Mouse (Mus musculus): Measurements from ENCODE around the gene Scamp2. TPM values are rescaled to one million over a fixed set of nuclear protein-coding genes. Genes with fewer than 3 reads are reported as not detected.
A peak's percentile ranks its signal among the peaks of the same experiment; 100 is the strongest.

Scamp2 gene
- polyA plus RNA-seq, 1 experiment from 2014 or later = 54.2 TPM

DNA sequence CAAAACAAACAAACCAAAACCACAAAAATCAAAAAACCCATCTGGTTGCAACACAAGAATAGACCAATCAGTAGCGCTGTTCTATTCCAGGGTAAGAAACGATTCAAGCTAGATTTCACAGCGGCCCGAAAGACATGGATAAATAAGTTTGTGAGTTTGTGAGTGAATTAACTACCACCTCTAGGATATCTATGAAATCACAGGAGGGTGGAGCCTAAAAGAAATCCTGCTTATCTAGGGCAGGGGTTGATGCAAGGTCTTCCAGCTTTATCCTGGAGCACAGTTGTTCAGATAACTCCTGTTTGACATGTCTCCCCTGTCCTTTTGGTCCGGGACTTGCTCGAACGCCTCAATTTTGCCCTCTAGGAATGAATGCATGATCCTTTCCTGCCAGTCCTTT is 480 bp upstream of the Scamp2 start:
- 26% methylated on average over 7 of the region's 7 CpGs for WGBS
- peak overlapping the region; percentile 58; the same call in 1 of the 2 replicates for H3K27ac ChIP-seq (ENCODE audit: low read depth)

DNA sequence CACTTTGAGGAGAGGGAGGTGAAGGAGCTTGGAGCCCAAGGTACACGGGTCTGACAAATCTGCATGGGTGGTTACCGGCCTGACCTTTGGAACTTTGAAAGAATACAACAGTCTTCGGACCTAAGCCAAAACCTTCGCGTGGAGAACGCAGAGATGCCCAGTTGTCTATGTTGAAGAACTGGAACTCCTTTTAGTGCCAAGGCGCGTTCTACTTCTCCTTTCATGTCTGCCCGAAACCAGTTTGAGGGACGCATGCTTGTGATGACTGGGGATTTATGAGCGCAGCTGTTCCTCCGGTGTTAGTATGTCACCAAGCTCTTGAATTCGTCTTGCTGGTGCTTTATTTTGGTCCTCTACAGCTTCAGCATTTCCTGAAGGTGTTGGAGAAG is 962 bp downstream of the Scamp2 start:
- H3K27me3 ChIP-seq (ENCODE audit: insufficient read depth, low read length) = no peaks in the 10 kb centered on the region
- no peaks in the 10 kb centered on the region for H3K36me3 ChIP-seq (ENCODE audit: insufficient read depth)
- peak overlapping the region; percentile 63 for H3K4me3 ChIP-seq (ENCODE audit: low read depth, low read length)
- H3K4me2 ChIP-seq = peak overlapping the region; percentile 92
- H3K9ac ChIP-seq = peak overlapping the region; percentile 69; the same call in 1 of the 2 replicates
- ATAC-seq (ENCODE audit: insufficient read depth) = no peak
- peaks cover 7% of the 10 kb centered on the region for H3K4me1 ChIP-seq (ENCODE audit: insufficient read depth)
- WGBS = 76% methylated on average over 13 of the region's 13 CpGs
- no peak overlapping the region; the same call in 1 of the 2 replicates for H3K27ac ChIP-seq (ENCODE audit: low read depth)
- no peak for DNase-seq
- H3K9me3 ChIP-seq (ENCODE audit: low read depth, low read length) = no peaks in the 10 kb centered on the region
- TF ChIP-seq CTCF (IDR thresholded peaks at IDR 0.05; ENCODE audit: low read depth) = no peak

More for the DNA sequence above, 480 bp upstream of the Scamp2 start:
- no peak for TF ChIP-seq CTCF (IDR thresholded peaks at IDR 0.05; ENCODE audit: low read depth)
- Histone ChIP-seq H3K9ac (peak overlapping the region; percentile 69), H3K36me3 (ENCODE audit: insufficient read depth) (no peaks in the 10 kb centered on the region), H3K4me2 (peak overlapping the region; percentile 92), H3K4me1 (ENCODE audit: insufficient read depth) (peaks cover 7% of the 10 kb centered on the region), H3K27me3 (ENCODE audit: insufficient read depth, low read length) (no peaks in the 10 kb centered on the region), H3K4me3 (ENCODE audit: low read depth, low read length) (peak overlapping the region; percentile 63), H3K9me3 (ENCODE audit: low read depth, low read length) (no peaks in the 10 kb centered on the region)
- no peak for DNase-seq
- no peak for ATAC-seq (ENCODE audit: insufficient read depth)

DNA sequence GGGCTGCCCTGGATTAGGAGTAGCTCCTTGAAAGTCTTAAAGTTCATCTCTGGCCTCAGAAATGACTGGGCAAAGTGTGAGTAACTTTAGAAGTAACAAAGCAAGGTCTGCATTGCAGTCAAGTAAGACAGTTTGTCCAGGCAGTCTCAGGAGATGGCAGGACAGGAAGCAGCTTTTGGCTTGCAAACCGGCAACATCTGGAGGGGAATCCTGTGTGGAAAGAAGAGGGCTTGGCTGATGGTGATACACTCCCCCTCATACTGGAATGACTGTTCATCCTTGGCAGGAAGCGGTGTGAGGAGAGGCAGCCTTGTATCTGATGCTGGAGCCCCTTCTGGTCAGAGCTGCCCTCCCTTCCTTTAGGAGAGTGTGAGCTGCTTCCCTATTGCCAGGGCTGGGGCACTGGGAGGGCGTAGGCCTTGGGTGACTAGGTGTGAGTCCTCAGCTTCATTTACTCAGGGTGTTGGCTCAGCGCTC is 2.2 kb downstream of the Scamp2 start:
- no peak overlapping the region for H3K9ac ChIP-seq
- no peaks in the 10 kb centered on the region for H3K36me3 ChIP-seq (ENCODE audit: insufficient read depth)
- H3K4me2 ChIP-seq = peak overlapping the region; percentile 34; the same call in 1 of the 2 replicates
- peaks cover 7% of the 10 kb centered on the region for H3K4me1 ChIP-seq (ENCODE audit: insufficient read depth)
- no peaks in the 10 kb centered on the region for H3K27me3 ChIP-seq (ENCODE audit: insufficient read depth, low read length)
- no peak for ATAC-seq (ENCODE audit: insufficient read depth)
- peak; percentile 48 for DNase-seq
- H3K9me3 ChIP-seq (ENCODE audit: low read depth, low read length) = no peaks in the 10 kb centered on the region
- 57% methylated on average over 4 of the region's 4 CpGs for WGBS
- no peak overlapping the region for H3K4me3 ChIP-seq (ENCODE audit: low read depth, low read length)
- TF ChIP-seq CTCF (IDR thresholded peaks at IDR 0.05; ENCODE audit: low read depth) = no peak
- H3K27ac ChIP-seq (ENCODE audit: low read depth) = peak overlapping the region; percentile 19; the same call in 1 of the 2 replicates

DNA sequence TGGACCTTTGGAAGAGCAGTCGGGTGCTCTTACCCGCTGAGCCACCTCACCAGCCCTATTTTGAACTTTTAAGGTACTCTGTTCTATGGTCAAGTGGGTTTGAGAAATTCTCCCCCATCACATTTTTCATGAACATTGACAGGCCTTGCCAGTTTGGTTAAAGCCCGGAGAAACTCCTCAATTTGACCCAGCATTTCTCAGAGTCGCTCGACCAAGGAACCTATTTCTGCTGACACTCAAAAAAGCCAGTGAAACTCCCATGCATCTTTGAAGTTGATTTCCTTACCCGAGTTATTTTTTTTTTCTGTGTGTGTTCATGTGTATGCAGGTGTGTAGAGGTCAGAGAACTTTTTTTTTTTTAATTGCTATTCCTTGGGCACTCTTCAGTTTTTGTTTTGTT is 3.9 kb downstream of the Scamp2 start:
- Histone ChIP-seq H3K27me3 (ENCODE audit: insufficient read depth, low read length) (no peaks in the 10 kb centered on the region), H3K9me3 (ENCODE audit: low read depth, low read length) (no peaks in the 10 kb centered on the region), H3K9ac (no peak overlapping the region), H3K4me1 (ENCODE audit: insufficient read depth) (peaks cover 7% of the 10 kb centered on the region), H3K27ac (ENCODE audit: low read depth) (no peak overlapping the region), H3K4me3 (ENCODE audit: low read depth, low read length) (no peak overlapping the region), H3K4me2 (no peak overlapping the region), H3K36me3 (ENCODE audit: insufficient read depth) (peaks cover 13% of the 10 kb centered on the region)
- no peak for ATAC-seq (ENCODE audit: insufficient read depth)
- TF ChIP-seq CTCF (IDR thresholded peaks at IDR 0.05; ENCODE audit: low read depth) = no peak
- 80% methylated on average over 6 of the region's 6 CpGs for WGBS
- DNase-seq = no peak

DNA sequence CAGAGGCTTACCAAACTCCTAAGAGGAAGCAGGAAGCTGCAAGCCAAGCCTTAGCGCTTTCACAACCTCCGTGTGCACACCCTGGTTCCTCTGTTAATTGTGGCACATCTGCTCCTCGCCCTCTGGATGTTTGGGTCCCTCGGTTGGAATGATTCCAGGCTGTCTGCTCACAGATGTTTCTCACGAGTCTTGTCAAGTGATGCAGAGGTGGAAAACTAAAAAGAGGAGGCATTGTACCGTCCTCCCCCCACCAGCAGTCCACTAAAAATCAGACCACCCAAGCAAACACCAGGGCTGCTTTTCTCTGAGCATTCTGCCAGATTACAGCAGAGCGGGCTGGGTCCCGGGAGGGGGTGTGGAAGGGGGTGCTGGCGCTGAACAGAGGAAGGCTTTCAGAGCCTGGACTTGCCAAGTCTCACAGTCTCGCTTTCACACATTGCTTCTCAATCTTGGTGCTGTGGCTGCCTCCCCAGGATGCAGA is 5.0 kb downstream of the Scamp2 start:
- no peak for DNase-seq
- H3K36me3 ChIP-seq (ENCODE audit: insufficient read depth) = peaks cover 21% of the 10 kb centered on the region

DNA sequence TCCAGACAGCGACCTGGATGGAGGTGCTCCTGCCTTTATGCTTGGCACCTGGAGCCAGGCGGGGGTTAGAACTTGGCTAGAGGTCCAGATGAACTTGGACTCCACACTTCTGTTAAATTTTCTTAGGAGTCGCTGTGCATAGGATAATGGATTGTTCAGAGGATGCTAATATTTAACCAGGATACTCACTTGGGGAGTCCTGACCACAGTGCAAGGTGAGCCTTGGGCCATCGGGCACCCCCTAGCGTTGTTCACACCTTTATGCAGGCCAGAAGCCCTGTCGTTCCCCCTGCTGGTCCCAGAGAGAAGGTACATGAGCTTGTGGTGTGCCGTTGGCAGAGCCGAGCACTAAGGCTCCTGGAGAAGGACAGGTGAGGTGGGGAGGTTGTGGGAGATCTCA is 6.1 kb downstream of the Scamp2 start:
- Histone ChIP-seq H3K27ac (ENCODE audit: low read depth) (no peak overlapping the region), H3K4me1 (ENCODE audit: insufficient read depth) (peaks cover under 1% of the 10 kb centered on the region; the same call in 1 of the 2 replicates), H3K4me2 (no peak overlapping the region), H3K9ac (no peak overlapping the region), H3K4me3 (ENCODE audit: low read depth, low read length) (no peak overlapping the region), H3K9me3 (ENCODE audit: low read depth, low read length) (no peaks in the 10 kb centered on the region), H3K36me3 (ENCODE audit: insufficient read depth) (peaks cover 29% of the 10 kb centered on the region), H3K27me3 (ENCODE audit: insufficient read depth, low read length) (no peaks in the 10 kb centered on the region)
- 48% methylated on average over 8 of the region's 8 CpGs for WGBS
- TF ChIP-seq CTCF (IDR thresholded peaks at IDR 0.05; ENCODE audit: low read depth) = peak; percentile 51
- no peak for DNase-seq
- ATAC-seq (ENCODE audit: insufficient read depth) = no peak

More for the DNA sequence above, 5.0 kb downstream of the Scamp2 start:
- peaks cover 7% of the 10 kb centered on the region for H3K4me1 ChIP-seq (ENCODE audit: insufficient read depth)
- H3K9me3 ChIP-seq (ENCODE audit: low read depth, low read length) = no peaks in the 10 kb centered on the region
- 33% methylated on average over 10 of the region's 10 CpGs for WGBS
- H3K4me2 ChIP-seq = no peak overlapping the region
- no peak overlapping the region; the same call in 1 of the 2 replicates for H3K27ac ChIP-seq (ENCODE audit: low read depth)
- no peaks in the 10 kb centered on the region for H3K27me3 ChIP-seq (ENCODE audit: insufficient read depth, low read length)
- ATAC-seq (ENCODE audit: insufficient read depth) = no peak
- TF ChIP-seq CTCF (IDR thresholded peaks at IDR 0.05; ENCODE audit: low read depth) = no peak
- no peak overlapping the region; the same call in 1 of the 2 replicates for H3K9ac ChIP-seq
- H3K4me3 ChIP-seq (ENCODE audit: low read depth, low read length) = no peak overlapping the region

DNA sequence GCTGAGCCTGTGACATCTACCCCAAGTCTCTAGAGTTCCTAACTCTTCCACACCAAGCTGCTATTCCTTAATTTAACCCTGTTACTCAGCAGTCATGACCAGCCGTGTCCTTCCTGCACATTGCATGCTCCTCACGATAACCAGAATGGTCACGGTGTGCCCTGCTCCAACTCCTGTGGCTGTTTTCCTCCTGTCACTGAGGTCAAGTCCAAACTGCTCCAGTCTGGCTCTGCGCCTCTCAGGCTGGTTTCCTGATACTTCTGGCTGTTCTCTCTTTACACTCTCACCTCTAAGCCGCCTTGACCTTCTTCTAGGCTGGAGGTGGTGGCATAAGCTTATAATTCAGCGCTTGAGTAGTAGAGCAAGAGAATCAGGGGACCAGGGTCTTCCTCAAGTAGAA is 7.8 kb downstream of the Scamp2 start:
- peaks cover 29% of the 10 kb centered on the region for H3K36me3 ChIP-seq (ENCODE audit: insufficient read depth)
- H3K27ac ChIP-seq (ENCODE audit: low read depth) = no peak overlapping the region
- no peak overlapping the region for H3K9ac ChIP-seq
- H3K27me3 ChIP-seq (ENCODE audit: insufficient read depth, low read length) = no peaks in the 10 kb centered on the region
- no peaks in the 10 kb centered on the region for H3K9me3 ChIP-seq (ENCODE audit: low read depth, low read length)
- no peak for TF ChIP-seq CTCF (IDR thresholded peaks at IDR 0.05; ENCODE audit: low read depth)
- no peak for ATAC-seq (ENCODE audit: insufficient read depth)
- WGBS = 89% methylated on average over 6 of the region's 6 CpGs
- H3K4me3 ChIP-seq (ENCODE audit: low read depth, low read length) = no peak overlapping the region
- DNase-seq = no peak
- no peak overlapping the region for H3K4me2 ChIP-seq
- H3K4me1 ChIP-seq (ENCODE audit: insufficient read depth) = no peaks in the 10 kb centered on the region
